Comparison of ENCODE assay signal across 9 mouse cellular contexts in the genomic region with DNA sequence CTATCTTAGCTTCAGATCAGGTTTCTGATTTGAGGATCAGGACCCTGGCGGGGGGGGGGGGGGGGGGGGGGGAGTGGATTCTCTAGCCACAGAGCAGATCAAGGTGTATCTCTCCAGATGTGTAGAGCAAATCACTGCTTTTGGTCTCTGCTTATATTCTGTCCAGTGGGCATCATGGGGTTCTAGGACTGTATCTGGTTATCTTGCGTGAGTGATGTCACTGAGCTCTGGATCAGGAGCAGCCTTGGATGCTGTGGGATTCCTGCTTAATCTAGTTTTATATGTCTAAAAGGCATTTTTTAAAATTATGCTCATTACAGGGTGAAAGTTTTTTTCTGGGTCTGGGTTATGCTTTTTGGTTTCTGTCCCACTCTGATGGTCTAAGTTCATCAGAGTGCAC. TPM values are rescaled to one million over a fixed set of nuclear protein-coding genes. Genes with fewer than 3 reads are reported as not detected.
A peak's percentile ranks its signal among the peaks of the same experiment; 100 is the strongest.
DNase-seq lines count a peak whose midpoint lies in the region; ATAC-seq and TF ChIP-seq lines count a peak whose summit lies in the region.
"Had no signal": no experiment of that assay in that cellular context is flagged by ENCODE, and none has a peak within 500 bp of the region (broad histone marks: within the 10 kb centered on the region; RNA-seq: fewer than 3 reads in every experiment).

No protein-coding gene starts in this region.

- no peak for ATAC-seq in heart, embryonic 15.5 days (replicated peaks; ENCODE audit: insufficient number of reproducible peaks, insufficient read depth, low FRiP score, low read depth)
- peak; percentile 66 for ATAC-seq in hindbrain, embryonic 13.5 days (ENCODE audit: low FRiP score)
- ATAC-seq in midbrain, embryonic 14.5 days (ENCODE audit: low FRiP score, low TSS enrichment): peak; percentile 46

- H3K9ac ChIP-seq in heart, embryonic 15.5 days: peak overlapping the region; percentile 61
- peak overlapping the region; percentile 97 for H3K9ac ChIP-seq in hindbrain, embryonic 13.5 days
- peak overlapping the region; percentile 80 for H3K9ac ChIP-seq in midbrain, embryonic 14.5 days (replicated peaks; ENCODE audit: low read length)

- peak overlapping the region; percentile 36 for H3K27ac ChIP-seq in heart, embryonic 15.5 days
- no peak overlapping the region for H3K27ac ChIP-seq in bone marrow, adult 2 months (ENCODE audit: control insufficient read depth, insufficient read depth, low read depth, low read length, poor library complexity)
- peak overlapping the region; percentile 97 for H3K27ac ChIP-seq in hindbrain, embryonic 13.5 days
- H3K27ac ChIP-seq in midbrain, embryonic 14.5 days (replicated peaks; ENCODE audit: low read depth, low read length): peak overlapping the region; percentile 96

- H3K4me2 ChIP-seq in heart, embryonic 15.5 days: peak overlapping the region; percentile 70
- peak overlapping the region; percentile 70 for H3K4me2 ChIP-seq in hindbrain, embryonic 13.5 days
- peak overlapping the region; percentile 67 for H3K4me2 ChIP-seq in midbrain, embryonic 14.5 days (ENCODE audit: low read length)

- no peak for TF ChIP-seq CTCF in bone marrow, adult 2 months (IDR thresholded peaks at IDR 0.05; ENCODE audit: control insufficient read depth, insufficient read depth, low read length)

- no peak for DNase-seq in heart, postnatal 4 days
- DNase-seq in midbrain, embryonic 14.5 days: no peak
- DNase-seq in Muller cell, postnatal 12 days (ENCODE audit: inconsistent ontology term): no peak
- no peak for DNase-seq in cerebellum, postnatal 10 days
- DNase-seq in urinary bladder, adult 2 months (ENCODE audit: low spot score): no peak

- 35% methylated on average over 1 of the region's 2 CpGs for WGBS in heart, embryonic 15.5 days
- WGBS in bone marrow, adult 2 months: 36% methylated on average over 2 of the region's 2 CpGs
- 43% methylated on average over 1 of the region's 2 CpGs for WGBS in hindbrain, embryonic 13.5 days
- 31% methylated on average over 2 of the region's 2 CpGs for WGBS in midbrain, embryonic 14.5 days

- H3K9me3 ChIP-seq in heart, embryonic 15.5 days (replicated peaks): no peaks in the 10 kb centered on the region
- no peaks in the 10 kb centered on the region for H3K9me3 ChIP-seq in hindbrain, embryonic 13.5 days
- no peaks in the 10 kb centered on the region for H3K9me3 ChIP-seq in midbrain, embryonic 14.5 days (ENCODE audit: control insufficient read depth, low read length)

- H3K27me3 ChIP-seq in heart, embryonic 15.5 days: no peaks in the 10 kb centered on the region
- no peaks in the 10 kb centered on the region for H3K27me3 ChIP-seq in hindbrain, embryonic 13.5 days
- H3K27me3 ChIP-seq in midbrain, embryonic 14.5 days (ENCODE audit: control insufficient read depth, insufficient read depth, low read length): no peaks in the 10 kb centered on the region
- H3K27me3 ChIP-seq: Patski had no signal

- no peaks in the 10 kb centered on the region for H3K36me3 ChIP-seq in heart, embryonic 15.5 days
- H3K36me3 ChIP-seq in hindbrain, embryonic 13.5 days: peaks cover 3% of the 10 kb centered on the region; the same call in 1 of the 2 replicates
- 0 out of 2 replicates have a peak, but pooled peaks cover 4% of the 10 kb centered on the region for H3K36me3 ChIP-seq in midbrain, embryonic 14.5 days (ENCODE audit: control insufficient read depth, insufficient read depth, low read length)

- H3K4me3 ChIP-seq in heart, embryonic 15.5 days: peak overlapping the region; percentile 86
- H3K4me3 ChIP-seq in bone marrow, adult 2 months (replicated peaks; ENCODE audit: control insufficient read depth, low read depth, low read length): peak overlapping the region; percentile 94
- peak overlapping the region; percentile 100 for H3K4me3 ChIP-seq in hindbrain, embryonic 13.5 days
- H3K4me3 ChIP-seq in midbrain, embryonic 14.5 days (replicated peaks; ENCODE audit: low read depth, low read length): peak overlapping the region; percentile 100

- TF ChIP-seq POLR2A in bone marrow, adult 2 months (IDR thresholded peaks at IDR 0.05; ENCODE audit: borderline replicate concordance, control insufficient read depth, low read depth, low read length): no peak

- H3K4me1 ChIP-seq in heart, embryonic 15.5 days (replicated peaks): peaks cover 19% of the 10 kb centered on the region
- H3K4me1 ChIP-seq in bone marrow, adult 2 months (ENCODE audit: control insufficient read depth, insufficient read depth, low read length): no peaks in the 10 kb centered on the region
- peaks cover 29% of the 10 kb centered on the region for H3K4me1 ChIP-seq in hindbrain, embryonic 13.5 days (replicated peaks)
- peaks cover 29% of the 10 kb centered on the region for H3K4me1 ChIP-seq in midbrain, embryonic 14.5 days (ENCODE audit: control insufficient read depth, insufficient read depth, low read length)

RNA-seq across cellular contexts. Expression of a gene that starts 0.5 kb away (rescaled TPM):
- polyA plus RNA-seq in heart, embryonic 15.5 days (2015; fragmentation: Nextera tagmentation; extraction: Ambion mirVana): 119 and 121 TPM in 2 replicates
- total RNA-seq in heart, postnatal 4 days (2021): 100 to 1,000 TPM; 128 to 135 TPM
- polyA plus RNA-seq in bone marrow, adult 2 months (2011; ENCODE audit: insufficient read depth, insufficient read length, low replicate concordance, missing spikeins): 65.8 and 76.8 TPM in 2 replicates
- polyA plus RNA-seq in hindbrain, embryonic 13.5 days (2015; fragmentation: Nextera tagmentation; extraction: Ambion mirVana): 166 and 169 TPM in 2 replicates
- 214 and 219 TPM in 2 replicates for polyA plus RNA-seq in midbrain, embryonic 14.5 days (2014; fragmentation: Nextera tagmentation; extraction: Ambion mirVana)
- 122 and 134 TPM in 2 replicates for polyA plus RNA-seq in urinary bladder, adult 2 months (2012; rRNA removed)
